Mouse (Mus musculus): ENCODE results near the gene Klk10. TPM values are rescaled to one million over a fixed set of nuclear protein-coding genes. Genes with fewer than 3 reads are reported as not detected.

Klk10 gene
- polyA plus RNA-seq (2017; shearing (Covaris generic)): under 1 TPM in 1 of 3 experiments, not detected in 2; 0.73 TPM

DNA sequence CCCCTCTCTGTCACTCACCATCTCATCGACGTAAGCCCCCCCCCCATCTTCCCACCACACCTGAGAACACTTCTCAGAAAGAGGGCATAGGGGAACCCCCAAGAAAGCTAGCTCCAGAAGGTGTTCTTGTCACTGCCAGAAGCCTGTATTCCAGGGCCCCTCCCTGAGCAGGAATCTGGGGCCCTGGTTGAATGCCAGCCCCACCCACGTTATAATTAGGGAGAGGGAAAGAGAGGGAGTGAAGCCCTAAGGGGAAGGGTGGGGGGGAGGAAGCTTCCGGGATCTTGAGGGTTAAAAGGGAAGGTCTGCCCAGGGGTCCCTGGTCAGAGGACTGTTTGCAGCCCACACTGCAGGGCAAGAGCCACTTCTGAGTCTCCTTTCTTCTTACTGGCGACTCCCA, at the start of gene Klk10:
Gene Klk10 (plus strand): TSS at position 290 of the 400 bp plus-strand sequence.
- ATAC-seq: no peak

DNA sequence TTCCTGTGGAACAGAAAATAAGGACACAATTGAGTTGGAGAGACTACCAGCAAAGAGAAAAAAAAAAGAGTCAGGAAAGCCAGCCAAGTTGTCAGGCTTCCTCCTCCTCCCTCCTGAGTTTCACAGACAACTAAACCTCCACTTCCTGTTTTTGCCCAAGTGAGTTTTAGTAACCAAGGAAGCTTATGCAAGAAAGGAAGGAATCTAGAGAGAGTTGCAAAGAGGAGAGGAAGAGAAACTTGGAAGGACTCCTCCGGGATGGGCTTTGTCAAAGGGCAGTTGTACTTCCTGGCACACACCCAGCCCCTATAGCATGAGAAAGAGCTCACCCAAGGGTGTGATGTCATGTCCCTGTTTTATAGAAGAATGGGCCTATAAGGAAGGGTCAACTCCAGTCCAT, 33.0 kb upstream of the Klk10 start:
- no peak for ATAC-seq

DNA sequence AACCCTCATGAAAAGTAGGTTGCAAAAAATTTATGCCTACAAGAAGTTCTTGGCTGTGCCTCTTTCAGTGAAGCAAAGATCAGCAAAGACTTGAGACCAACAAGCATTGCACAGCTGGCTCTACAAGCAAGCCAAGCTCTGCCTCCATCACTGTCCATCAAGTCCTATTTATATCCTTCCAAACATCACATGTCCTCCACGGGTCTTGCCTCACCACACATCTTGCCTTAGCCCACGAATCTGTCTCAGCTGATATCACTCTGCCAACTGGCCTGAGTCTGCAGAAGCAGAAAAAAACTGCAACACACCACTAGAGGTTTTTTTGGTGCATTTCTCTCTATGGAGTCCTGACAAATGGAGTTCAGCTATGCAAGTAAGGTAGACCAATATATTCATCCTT, 28.0 kb upstream of the Klk10 start:
- ATAC-seq: no peak

DNA sequence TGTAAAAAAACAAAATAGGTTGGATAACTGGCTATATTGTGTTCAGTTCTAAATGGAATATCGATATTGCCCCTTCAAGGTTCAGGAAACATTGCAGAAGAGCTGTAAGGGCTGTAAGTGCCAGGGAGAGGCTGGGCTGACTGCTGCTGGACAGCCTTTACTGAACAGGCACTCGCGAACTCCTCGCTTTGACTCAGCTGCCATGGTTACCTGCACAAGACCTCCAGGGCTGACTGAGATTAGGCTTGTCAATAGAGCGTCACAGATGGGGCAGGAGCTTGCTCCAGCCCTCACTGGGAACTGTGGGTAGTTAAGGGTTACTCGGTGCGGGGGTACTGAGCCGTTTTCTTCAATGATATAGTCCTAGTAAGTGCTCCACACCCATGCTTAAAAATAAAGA, 14.4 kb upstream of the Klk10 start:
- no peak for ATAC-seq

DNA sequence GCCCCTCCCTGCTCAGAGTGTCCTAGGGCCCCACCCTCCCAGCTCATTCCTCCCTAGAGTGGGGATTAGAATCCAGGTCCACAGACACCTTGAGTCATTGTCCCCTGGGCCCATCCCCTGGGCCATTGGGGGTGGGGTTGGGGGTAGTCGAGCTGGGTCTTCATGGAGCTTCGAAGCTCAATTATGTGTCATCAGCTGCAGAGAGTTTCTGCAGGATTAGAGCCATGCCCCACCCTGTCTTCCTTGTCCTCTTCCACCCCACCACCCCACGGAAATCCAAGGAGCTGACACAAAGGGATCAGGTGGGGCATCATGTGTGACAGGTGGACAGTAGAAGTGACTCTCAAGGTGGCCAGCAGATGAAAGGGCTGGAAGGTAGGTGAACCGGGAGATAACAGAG, 12.2 kb upstream of the Klk10 start, which contains the start of gene Klk12:
Gene Klk12 (plus strand): TSS at position 301 of the 400 bp plus-strand sequence.
- no peak for ATAC-seq

DNA sequence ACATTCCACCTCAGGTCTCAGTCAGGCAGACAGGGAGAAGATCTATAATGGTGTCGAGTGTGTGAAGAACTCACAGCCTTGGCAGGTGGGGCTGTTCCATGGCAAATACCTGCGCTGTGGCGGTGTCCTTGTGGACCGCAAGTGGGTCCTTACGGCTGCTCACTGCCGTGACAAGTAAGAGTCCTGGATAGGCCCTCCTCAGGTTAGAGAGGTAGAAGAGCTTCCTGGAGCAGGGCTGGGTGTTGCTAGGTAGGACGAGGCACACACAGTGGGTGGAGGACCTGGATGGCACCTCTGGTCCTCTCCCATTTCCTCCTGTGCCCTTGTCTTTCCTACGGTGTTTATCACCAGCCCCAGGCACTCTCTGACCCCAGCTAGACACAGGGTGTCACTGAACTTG, 11.2 kb upstream of the Klk10 start:
- ATAC-seq: no peak

DNA sequence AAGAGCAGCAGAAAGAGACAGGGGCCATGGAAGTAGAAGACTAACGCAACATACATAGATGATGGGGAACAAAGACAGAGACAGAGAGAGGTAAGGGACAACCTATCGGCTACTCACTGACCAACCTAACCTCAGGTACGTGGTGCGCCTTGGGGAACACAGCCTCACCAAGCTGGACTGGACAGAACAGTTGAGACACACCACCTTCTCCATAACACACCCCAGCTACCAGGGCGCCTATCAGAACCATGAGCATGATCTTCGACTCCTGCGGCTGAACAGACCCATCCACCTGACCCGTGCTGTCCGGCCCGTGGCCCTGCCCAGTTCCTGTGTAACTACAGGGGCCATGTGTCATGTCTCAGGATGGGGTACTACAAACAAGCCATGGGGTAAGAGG, 10.1 kb upstream of the Klk10 start:
- ATAC-seq: no peak

DNA sequence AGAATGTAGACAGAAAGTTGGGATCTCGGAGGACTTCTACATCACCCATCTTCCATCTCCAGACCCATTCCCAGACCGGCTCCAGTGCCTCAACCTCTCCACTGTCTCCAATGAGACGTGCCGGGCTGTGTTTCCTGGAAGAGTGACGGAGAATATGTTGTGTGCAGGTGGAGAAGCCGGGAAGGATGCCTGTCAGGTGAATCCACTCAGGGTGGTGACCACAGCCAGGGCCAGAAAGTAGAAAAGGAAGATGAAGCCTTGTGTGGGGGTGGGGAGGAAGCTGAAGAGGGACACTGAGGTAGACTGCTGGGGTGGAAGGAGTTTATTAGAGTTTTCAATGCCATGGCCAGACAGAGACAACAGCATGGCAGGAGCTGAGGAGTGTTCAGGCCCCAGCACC, 8.9 kb upstream of the Klk10 start:
- ATAC-seq: no peak

DNA sequence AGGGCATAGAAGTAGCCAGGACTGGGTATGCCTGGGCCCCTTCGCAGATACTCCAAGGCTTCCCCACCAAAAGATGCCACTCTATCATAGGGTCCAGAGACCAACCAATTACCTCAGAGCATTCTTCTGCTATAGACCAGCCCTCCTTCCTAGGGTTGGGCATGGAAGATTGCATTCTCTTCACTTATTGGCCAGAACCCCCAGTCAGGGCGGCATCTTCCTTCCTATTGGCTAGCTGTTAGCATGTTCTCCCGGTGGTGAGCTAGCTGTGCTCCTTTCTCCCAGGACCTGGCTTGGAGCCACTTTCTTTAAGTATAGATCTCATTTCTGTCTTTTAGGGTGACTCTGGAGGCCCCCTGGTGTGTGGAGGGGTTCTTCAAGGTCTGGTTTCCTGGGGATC, 7.9 kb upstream of the Klk10 start:
- no peak for ATAC-seq

DNA sequence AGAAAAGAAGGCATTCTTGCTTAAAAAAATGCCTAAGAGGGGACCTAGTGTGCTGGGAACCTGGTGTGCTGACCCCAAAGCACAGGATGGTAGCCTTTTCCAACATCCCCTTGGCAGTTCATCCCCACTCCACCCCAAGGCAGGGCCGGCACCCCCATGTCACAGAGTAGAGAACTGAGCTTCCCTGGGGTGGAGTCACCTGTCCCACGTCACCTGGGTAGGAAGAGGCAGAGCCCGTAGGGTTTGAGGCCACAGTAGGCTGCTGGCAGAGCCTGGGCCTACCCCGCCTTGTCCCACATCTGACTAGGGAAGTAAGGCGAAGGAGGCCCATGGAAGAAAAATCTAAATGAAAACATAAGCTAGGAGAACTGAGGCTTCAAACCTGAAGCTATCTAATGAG, 6.5 kb upstream of the Klk10 start, which contains the start of gene Klk11:
Gene Klk11 (plus strand): TSS at position 241 of the 400 bp plus-strand sequence.
- no peak for ATAC-seq

DNA sequence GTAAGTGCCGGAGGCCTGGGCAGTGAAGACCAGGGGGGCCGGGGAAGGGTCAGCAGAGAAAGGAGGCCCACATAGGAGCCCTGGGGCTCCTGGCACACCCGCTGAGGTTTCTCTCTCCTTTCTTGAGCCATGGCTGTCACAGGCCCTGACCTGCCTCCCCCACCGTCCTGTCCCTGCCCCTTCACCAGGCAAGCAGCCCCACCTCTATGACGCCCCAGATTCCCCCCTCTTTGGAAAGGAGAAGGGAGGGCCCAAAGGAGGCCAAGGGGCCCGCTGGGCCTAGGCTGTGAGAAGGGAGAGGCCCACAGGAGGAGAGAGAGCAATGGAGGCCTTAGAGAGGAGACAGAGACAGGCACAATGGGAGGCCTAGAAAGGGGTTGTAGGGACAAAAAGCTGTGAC, 6.0 kb upstream of the Klk10 start:
- ATAC-seq: no peak

DNA sequence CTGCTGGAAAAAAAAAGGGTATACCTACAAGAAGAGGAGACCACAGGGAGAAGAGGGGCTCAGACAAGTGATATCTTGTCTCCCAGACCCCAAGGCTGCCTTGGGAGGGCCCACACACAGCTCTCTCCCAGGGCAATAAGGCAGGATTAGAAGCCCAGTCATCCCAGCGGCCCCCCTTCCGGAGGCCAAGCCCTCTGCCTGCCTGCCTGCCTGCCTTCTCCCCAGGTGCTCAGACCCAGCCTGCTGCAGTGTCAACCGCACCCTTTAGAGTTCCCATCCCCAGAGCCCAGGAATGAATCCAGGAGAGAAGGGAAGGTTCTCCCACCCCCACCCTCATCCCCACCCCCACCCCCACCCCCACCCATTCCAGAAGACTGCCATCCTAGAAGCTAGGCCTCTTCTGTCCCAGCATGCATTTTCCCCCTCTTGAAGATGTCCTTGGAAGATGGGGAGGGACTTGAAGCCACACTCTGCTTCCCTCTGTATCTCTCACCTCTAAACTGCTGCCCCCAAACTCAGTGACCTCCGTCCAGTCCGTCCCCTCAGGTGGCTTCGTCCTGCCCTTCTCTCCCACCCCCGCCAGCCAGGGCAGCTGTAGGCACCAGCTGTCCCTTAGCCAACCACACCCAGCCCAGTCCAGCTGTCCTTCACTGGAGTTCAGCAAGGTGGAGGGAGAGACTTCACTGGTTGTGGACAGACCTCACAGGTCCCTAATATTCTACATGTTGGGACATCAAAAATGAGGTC, 5.4 kb upstream of the Klk10 start:
- ATAC-seq: no peak

DNA sequence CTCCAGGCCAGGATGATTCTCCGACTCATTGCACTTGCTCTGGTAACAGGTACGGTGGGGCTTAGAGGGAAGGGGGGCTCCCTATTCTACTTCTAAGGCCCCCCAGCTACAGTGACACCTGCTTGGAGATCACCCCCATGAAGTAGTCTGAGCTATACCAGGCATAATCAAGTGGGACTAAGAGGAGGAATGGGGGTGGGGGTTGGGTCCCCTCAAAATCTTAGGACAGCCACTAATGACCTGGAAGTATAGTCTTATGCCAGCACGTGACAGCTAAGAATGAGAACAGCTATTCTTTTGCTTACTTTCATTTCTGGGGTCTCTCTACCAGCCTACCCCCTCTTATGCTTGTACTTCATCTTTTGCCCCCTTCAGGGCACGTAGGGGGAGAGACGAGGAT, 4.3 kb upstream of the Klk10 start:
- no peak for ATAC-seq

DNA sequence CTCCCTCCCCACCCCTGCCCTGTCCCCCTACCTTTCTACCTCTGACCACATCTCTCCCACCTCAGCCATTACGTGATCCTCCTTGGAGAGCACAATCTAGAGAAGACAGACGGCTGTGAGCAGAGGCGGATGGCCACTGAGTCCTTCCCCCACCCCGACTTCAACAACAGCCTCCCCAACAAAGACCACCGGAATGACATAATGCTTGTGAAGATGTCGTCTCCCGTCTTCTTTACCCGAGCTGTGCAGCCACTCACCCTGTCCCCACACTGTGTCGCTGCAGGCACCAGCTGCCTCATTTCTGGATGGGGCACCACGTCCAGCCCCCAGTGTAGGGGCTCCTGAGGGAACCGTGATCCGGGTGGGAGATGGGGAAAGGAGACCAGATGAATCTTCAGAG, 3.4 kb upstream of the Klk10 start:
- ATAC-seq: no peak

DNA sequence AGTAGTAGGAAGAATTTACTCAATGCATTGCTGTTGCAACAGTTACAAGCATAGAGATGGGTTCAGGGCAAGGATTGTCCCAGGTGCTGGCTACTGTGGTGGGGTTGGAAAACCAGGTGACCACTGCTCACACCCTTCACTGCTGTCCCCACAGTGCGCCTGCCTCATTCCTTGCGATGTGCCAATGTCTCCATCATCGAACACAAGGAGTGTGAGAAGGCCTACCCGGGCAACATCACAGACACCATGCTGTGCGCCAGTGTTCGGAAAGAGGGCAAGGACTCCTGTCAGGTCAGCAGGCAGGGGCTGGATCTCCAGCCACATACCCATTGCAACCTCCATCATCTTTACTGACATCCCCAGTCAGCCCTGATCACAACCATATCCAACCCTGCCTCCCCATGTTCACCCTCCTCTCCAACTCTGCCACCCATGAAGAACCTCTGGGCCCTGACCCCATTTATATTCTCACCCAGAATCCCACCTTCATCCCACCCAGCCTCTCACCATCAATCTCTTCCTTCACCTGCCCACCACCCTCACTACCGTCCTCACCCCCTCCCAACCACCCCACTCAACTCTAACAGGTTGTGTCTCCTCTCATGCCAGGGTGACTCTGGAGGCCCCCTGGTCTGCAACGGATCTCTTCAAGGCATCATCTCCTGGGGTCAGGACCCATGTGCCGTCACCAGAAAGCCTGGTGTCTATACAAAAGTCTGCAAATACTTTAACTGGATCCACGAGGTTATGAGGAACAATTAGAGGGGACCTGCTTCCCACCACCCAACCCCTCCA, 2.5 kb upstream of the Klk10 start:
- no peak for ATAC-seq

DNA sequence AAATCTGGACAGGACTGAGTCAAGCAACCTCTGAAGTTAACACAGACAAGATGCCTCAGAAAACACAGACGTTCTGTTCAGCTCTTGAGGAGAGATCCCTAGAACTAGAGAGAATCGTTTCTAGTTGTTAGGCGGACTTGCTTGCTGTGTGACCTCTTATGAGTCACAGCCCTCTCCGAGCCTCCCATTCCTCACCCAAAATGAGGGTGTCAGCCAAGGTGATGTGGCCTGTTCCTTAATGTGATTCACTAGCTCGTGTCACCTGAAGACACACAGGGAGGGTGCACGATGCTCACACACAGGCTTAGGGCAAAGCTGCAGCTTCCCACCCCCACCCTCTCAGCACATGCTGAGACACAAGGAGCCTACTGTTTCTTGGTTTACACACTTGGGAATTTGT, 594 bp upstream of the Klk10 start:
- no peak for ATAC-seq

DNA sequence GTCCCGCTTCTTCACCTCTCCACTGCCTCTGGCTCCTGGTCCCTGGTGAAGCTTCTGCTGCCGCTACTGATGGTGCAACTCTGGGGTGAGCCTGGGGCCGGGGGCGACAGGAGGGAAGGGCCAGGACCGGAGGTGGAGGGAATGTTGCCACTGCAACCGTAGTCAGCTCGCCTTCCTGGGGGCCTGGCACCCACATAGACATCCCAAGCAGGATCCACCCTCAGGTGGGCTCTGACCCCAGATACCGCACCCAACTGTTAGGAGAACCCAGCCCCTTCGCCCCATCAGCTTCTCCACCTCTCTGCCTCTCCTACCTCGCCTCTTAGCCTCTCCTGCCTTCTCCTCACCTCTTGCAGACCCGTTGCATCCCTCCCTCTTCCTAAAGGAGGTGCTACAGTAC, 706 bp downstream of the Klk10 start:
- ATAC-seq: no peak

DNA sequence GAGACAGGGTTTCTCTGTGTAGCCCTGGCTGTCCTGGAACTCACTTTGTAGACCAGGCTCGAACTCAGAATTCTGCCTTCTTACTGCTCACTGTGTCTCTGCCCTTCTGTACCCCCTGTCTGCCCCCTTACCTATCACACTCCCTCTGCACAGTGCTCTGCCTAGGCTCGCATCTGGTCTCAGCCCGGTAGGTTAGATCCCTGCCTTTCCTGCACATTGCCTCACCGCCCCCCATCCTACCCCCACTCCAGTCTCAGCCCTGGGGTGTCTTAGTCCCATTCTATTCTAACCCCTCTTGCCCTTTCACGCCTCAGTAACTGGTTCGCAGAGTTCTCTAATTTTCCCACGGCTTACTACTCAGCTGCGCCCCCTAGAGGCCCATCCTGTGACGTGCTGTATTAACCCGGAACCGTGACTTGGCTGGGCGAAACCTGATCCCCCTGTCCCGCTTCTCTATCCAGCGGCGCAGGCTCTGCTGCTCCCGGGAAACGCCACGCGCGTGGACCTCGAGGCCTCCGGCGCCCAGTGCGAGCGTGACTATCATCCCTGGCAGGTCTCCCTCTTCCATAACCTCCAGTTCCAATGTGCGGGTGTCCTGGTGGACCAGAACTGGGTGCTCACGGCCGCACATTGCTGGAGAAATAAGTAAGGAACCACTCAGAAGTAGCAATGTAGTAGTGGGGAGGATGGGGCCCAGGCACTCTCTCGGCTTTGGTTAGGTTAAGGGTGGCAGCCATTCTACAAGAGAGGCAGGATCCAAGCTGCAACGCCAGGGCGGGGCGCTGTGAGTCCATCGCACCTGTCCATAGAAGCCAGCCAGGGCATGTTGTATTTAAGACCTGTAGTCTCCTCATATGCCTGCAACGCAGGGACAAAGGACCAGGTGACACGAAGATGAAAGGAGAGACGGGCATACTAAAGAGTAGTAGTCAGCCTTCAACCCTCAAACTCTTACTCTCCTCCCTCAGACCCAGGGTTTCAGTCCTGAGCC, 1.7 kb downstream of the Klk10 start:
- peak; percentile 81 for ATAC-seq

DNA sequence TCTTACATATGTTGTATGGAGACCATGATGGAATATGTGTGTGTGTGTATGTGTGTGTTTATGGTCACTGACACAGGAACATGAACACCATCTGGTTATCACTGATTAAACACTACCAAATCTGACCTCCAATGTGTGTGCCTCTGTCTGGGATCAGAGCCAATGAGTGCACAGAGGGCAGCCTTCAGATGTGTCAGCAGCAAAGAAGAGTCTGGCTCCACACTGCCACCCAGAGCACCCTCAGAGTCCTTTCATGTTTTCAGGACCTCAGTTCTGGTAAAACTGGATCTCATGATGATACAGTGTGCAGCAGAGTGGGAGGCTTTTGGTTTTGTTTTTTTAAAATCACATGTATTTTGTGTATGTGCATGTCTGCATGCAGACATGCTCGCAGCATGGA, 4.5 kb downstream of the Klk10 start:
- ATAC-seq: no peak

DNA sequence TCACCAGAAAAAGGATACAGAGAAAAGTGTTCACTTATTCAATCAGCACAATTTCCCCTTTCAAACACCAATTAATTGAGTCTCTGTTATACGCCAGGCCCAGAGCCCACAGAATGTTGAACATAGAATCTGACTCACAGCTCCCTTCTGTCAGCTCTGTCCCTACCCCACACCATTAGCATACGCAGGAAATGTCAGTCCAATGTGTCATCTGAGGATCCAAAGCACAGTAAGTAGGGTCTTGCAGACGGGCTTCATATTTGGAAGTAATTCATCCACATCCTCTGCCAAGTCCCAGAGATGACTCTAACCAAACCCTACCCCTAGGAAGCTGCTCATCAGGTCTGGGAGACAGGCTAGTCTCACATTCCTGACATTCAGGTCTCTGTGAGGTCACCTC, 7.3 kb downstream of the Klk10 start:
- ATAC-seq: no peak

DNA sequence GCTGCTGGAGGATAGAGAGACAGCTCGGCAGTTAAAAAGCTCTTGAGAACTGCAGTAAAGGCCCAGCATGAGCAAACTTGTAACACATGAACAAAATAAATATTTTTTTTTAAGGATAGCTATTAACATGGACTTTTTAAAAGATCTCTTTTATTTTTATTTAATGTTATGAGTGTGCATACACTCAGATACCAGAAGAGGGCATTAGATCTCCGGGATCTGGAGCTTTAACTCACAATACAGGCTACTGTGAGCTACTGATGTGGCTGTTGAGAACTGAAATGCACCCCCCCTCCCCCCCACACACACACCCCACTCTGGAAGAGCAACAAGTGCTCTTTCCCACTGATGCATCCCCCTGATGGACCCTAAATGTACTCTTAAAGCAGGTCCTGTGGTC, 8.5 kb downstream of the Klk10 start:
- ATAC-seq: no peak

DNA sequence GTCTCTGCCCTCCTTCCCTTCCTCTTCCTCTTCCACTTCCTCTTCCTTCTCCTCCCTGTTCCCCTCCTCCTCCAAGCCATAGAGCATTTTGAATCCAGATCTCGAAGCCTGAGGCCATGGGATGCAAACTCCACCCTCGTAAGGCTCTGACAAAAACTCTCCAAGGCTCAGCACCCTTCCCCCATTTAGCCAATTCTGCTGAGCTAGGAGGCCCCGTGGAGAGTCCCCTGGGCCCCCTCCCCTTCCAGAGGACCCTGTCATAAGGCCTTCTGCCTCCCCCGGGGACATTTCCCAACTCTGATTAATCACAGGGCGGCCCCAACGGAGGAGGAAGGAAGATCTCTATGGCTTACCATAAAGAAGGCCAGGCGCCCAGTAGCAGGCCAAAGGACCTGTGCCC, 10.8 kb downstream of the Klk10 start, which contains the start of gene Klk9:
Gene Klk9 (plus strand): TSS at position 301 of the 400 bp plus-strand sequence.
- no peak for ATAC-seq

DNA sequence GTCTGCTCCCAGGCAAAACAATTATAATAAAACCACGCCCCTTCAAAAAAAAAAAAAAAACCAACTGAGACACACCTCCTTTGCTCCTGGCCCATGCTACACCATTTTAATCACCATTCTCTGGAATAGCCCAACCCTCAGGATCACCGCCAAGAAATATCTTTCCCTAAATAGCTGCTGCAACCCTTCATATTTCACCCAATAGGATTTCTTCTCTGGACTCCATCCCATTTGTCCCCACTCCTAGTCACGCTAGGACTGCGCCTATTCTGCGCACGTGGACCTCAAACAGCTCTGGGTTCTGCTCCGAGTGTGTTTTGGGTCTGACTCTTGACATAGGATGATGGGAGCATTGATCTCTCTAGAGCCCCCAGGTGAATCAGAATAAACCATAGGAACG, 15.5 kb downstream of the Klk10 start:
- ATAC-seq: no peak
